Mouse (Mus musculus) skeletal muscle tissue, adult 2 months (tissue): ENCODE measurements around the gene D5Ertd579e.

Experiments
- DNase-seq: peaks from one replicate; pipeline ENCODE4 v3.0.0-alpha.2; 2012; ENCODE audit warnings: low read depth, low spot score

D5Ertd579e gene

DNA sequence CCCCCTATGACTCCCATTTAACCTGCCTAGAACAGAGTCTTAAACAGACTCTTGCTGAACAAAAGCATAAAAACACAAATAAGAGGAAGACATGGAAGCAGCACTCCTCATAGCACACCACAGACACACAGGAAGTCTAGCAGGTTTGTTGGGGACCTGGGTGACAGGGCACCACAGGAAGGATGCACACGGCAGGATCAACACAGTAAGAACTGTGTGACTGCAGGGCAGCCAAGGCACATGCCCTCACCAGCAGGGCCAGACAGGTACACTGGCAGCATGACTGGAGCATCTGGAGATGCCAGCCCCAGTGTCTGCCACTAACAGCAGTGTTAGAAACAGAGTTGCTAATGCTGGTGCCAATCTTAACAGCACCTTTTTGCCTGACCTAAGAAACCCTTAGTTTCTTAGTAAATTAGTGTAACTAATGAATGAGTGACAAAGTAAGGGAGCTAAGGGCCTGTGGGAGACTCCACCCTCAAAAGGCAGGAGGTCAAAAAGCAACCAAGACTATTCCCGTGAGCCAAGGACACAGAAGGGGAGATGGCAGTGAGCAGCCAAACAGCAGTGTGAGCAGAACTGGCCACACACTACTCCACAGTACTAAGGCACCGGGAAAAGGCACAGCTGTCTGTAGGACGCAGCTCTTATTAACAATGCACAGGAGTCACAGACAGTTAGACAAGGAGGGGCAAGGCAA lies 125.1 kb downstream of the D5Ertd579e start:
- DNase-seq, result no peak

DNA sequence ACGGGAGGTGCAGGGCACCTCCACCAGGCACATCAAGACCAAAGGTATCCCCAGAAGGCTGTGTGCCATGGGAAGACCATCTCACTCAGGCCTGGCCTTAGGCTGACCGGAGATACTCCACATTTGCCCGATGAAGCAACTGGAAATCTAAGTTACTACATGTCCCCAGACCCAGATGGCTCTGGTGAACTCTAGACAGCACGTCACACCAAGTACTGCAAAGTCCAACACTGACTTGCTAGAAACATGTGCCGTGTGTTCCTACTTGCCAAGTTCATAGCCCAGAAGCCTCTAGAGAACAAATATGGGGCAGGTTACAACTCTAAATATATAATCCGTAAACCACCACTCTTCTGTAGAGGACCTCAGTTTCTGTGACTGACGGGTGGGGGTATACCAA lies 125.7 kb downstream of the D5Ertd579e start:
- no peak for DNase-seq

DNA sequence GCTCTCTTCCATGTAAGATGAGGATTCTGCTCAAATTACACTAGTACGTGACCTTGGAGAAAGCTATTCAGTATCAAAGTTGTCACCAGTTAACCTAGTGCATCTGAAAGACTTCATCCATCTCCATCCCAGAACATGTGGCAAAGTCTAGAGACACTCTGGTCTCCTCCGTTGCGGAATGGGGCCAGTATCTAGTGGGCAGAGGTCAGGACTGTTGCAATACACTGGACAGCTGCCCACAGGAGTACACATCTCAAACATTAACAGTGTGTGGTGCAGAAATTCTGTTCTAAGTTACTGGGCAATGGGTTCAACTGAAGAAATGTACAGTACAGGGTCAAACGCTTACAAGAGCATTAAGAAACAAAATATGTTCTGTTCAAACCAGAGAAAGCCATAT lies 127.7 kb downstream of the D5Ertd579e start:
- peak; percentile 36 for DNase-seq

DNA sequence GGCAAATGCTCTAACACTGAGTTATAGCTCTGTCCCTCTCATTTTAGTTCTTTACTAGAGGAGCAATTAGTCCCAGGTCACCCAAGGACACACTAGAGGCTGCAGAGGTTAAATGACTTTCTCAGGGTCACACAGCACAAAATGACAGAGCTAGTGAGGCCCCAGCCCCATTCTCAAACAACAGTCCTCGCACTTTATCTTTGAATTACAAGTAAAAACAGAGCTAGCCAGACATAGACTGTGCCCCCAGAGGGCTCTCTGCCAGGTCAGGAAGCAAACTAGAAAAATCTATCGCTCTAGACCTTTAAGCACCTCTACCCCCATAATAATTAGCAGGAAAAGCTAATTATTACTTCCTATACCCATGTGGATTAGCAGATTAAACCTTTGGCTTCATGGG lies 128.2 kb downstream of the D5Ertd579e start:
- DNase-seq, result no peak

DNA sequence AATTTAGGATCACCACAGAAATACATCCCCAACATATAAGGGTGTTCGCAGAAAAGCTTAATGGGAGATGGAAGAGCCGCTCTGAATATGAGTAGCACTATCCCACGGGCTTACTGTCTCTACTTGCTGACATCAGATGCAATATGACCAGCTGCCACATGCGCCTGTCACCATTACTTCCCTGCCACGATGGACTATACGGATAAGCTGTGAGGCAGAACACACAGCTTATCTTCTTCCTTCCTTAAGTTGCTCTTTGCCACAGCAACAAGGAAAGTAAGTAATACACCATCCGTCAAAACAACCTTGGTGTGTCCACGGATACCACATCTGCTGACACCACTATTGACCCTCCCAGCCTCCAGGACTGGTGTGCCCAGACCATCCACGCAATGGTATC lies 131.3 kb downstream of the D5Ertd579e start:
- DNase-seq, result no peak

DNA sequence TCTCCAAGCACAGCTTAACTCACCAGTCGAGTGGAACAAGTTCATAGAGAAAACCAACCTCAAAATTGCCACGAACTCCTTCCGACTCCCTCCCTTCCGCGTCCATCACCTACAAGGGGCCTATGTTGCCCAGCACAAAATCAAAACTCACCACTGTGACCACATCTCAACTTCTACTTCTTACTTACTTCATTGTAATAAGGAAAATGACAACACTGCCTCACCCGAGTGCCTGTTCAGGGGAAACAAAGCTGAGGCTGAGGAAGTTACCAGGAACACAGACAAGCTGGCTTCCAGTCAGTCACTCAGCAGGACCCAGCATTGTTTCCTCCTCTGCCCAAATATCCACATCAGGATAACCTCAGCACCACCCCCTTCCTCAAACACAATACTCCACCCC lies 132.1 kb downstream of the D5Ertd579e start:
- no peak for DNase-seq

DNA sequence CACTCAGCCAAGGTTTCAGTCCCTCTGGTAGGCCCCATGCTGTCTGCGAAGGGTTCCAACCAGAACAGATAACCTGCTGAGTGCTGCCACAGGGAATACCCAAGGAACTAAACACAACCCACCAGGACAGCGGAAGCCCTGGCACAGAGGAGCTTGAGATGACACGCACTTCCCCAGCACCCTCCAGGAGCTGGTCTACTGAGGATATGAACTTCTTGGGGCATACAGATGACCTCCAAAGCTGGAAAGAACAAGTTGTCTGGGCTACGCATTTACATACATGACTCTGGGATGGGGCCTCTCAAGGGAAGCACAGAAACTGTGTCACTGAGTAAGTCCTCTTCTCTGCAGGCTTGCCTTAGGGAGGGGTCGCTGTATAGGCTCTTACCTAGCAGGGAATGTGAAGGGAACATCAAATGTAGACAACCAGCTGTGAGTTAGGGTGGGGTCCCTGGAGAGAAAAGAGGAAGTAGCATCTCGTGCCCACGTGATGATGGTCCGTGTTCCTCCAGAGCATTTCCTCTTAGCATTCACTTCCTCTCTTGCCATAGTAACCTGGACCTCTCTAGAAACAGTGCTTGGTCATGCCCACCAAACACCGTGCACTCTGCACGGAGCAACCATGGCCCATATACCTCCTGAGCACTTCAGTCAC lies 132.9 kb downstream of the D5Ertd579e start:
- DNase-seq, result peak; percentile 60

DNA sequence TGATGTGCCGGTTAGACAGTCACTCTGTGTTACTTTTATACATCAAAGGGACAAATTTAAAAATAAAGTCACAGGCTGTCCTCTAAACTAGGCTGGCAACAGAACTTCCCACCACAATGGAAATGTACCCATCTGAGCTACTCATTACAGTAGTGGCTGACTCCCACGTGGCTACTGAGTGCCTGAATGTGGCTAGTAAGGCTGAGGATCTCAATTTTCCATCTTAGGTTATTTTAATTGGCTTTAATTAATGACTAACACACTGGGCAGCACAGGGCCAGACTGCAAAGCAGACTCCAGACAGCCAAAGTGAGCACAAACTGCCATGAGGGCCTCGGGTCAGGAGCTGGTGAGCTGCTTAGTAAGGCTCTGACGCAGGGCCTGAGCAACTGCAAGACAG lies 134.3 kb downstream of the D5Ertd579e start:
- no peak for DNase-seq

DNA sequence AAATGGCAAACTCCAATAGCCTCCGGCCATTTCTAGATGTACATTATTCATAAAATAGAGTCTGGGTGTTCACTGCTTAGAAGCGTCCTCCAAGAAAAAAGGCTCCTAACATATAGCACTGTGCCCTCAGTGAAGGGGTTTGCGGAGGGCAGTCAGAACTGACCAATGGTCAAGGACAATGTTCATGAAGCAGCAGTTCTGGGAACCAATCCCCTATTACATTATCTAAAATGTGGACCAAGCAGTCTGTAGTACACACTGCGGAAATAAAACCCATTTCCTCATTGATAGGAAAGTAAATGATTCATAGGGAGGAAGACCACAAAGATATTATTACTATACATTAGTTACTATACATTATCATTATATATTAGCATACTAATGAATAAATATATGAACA lies 135.3 kb downstream of the D5Ertd579e start:
- DNase-seq, result no peak

DNA sequence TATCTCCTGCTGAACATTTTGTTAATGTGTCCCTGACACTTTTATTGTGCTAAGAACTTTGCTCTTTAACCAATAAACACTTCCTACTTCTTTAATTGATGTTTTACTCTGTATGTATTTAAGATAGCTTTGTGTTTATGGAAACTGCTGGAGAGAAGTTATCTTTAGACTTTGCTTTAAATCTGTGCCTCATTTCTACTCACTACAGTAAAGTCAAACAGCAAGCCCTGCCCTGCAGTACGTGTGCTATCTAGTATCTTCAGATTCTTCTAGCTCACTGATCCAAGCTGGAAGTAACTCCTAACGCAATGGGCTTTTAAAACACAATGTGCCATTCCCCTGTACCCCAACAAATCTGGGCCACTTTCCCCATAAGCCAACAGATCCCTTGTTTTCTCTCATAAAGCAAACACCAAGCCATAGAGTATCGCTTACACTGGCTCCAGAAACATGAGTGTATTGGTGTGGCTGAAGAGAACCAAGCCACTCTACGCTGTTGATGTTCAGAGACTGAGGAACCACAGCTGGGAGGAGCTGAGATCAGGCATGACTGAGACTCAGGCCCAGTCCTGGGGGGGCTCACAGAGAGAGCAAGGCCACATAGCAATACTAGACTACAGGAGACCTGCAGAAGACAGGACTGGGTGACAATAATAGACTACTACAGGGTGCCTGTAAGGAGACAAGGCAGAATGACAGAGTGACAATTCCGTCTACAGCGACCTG lies 136.2 kb downstream of the D5Ertd579e start:
- no peak for DNase-seq

DNA sequence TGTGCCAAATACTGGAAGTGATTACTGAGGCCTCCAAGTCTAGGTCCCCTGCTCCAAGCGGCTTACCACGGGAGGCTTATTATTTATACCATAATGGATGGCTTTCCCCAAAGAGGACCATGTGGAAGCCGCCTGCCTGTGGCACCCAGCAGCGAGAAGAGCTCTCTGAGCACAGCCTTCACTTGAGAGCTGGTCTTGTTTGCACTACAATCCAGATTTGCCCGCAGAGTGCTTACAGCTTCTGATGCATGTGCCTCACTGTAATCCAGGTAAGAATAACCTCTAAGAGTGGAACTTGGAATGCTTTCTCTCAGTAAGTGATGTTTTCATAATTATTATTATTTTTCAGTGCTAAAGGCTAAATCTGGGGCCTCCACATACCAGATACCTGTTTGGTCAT lies 136.7 kb downstream of the D5Ertd579e start:
- no peak for DNase-seq

DNA sequence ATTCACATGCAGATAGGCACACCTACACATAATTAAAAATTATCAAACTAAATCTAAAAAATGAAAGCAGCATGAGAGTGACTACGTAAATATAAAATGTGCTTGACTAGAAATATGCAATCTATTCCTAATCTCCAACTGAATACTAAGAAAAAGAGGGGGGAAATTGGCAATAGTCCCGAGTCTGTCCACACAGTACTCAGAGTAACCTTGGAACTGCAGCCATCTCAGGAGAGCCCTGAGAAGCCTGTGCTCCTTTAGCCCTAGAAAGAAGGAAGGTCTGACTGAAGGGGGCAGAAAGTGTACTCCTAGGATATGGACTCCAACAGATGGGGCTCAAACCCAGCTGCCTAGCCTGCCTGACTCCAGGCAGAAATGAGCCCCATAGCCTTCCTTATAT lies 137.3 kb downstream of the D5Ertd579e start:
- DNase-seq, result no peak

DNA sequence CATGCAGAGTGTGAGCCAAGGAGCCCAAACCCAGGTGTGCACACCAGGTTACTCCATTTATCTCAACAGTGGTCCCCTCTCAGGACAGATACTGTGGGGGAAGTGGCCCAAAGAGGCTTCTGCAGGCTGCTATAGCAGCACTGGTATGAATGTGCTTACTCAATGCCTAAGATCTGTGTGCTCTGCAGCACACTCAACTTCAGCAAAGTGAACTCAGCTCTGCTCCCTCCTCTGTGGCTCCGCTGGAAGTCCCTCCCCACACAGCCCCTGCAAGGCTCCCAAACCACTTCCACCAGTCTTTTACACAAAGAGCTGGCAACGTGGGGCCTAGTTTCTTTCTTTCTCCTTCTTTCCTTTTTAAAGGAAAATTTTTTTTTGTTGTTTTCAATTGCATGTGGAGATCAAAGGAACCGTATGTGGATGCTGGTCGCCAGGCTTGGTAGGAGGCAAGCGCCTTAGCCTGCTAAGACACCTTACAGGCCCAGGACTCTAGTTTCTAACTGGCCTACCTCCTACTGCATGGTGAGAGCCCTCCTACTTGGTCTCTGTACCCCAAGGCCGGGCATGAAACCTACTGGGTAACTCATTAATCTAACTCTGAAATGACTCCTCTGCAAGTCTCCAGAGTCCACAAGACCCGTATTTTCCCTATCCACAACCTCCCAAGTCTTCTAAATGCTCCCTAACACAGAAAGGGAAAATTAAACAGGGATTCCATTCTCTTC lies 138.1 kb downstream of the D5Ertd579e start:
- DNase-seq, result no peak

DNA sequence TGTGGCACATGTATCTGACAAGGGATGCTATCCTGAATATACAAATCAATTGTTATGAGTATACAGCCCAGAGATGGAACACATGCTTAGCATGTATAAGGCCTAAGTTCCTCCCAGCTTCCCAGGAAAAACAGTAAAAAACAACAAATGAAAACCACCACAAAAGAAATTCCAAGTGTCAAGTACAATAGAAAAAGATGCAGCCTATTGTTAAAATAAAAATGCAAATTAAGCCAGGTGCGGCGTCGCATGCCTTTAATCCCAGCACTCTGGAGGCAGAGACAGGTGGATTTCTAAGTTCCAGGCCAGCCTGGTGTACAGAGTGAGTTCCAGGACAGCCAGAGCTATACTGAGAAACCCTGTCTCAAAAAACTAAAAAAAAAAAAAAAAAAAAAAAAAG lies 138.9 kb downstream of the D5Ertd579e start:
- DNase-seq, result no peak

DNA sequence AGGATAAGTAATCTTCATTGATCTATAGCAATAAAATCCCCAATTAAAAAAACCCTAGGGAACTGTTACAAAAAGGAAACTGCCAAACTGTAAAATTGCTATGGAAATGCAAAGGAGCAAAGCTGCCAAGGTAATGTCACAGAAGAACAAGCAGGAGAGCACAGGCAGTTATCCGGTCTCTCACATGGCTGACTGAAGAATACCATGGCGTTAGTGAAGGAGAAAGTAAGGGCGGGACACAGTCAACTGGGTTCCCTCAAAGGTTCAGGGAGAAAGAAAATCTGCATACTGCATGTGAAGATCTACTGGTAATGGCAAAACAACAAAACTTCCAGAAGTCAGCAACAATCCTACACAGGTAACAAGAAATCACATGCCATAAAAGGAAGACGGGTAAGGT lies 139.5 kb downstream of the D5Ertd579e start:
- DNase-seq, result no peak

DNA sequence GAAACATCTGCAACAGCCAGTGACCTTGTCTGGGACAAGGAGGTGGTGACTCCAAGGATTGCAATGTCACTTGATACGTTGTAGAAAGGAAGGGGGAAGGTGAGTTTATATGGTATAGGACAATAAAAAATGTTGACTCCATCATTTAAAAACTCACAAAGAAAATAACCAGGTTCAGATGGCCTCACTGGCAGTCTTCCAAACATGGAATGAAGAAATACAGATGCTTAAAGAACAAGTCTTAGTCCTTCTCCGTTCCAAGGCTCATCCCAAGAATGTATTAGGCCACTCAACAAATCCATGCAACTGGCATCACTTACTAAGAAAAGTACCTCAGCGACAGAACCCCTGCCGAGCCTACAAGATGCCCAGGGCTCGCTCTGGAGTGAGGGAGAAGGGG lies 141.3 kb downstream of the D5Ertd579e start:
- DNase-seq, result no peak

DNA sequence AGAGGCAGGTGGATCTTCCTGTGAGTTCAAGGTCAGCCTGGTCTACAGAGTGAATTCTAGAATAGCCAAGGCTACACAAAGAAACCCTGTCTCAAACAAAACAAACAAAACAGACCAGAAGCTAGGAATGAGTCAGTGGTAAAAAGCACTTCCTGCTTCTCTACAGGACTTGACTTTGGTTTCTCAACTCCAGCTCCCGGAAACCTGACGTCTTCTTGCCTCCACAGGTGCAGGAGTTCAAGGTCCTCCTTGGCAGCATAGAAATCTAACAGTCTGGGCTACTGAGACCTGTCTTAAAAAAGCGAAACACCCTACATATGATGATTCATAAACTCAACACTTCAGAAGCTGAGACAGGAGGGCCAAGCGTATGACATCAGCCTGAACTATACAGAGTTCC lies 141.9 kb downstream of the D5Ertd579e start:
- no peak for DNase-seq

DNA sequence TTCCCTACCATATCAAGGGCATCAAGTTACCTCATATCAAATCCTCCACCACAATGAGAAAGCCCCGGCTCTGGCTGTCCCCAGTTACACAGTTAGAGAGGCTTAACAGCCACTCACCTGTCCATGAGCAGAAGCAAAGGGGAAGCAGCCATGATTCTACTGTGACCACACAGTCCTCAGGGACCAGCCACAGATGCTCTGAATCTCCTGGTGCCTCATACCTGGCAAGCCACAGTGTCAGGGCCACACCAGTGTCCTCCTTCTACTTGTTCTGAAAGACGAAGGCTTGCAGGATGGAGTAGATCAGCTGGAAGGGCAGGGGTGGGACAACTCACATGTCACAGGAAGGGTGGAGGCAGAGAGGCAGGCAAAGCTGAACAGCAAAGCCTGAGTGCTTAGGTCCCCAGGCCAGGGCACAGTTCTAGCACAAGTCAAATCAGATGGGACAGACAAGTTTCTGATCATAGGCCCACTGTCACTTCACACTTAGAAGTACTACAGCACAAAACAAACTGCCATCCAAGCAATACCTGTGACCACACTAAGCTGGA lies 142.7 kb downstream of the D5Ertd579e start:
- DNase-seq, result no peak

DNA sequence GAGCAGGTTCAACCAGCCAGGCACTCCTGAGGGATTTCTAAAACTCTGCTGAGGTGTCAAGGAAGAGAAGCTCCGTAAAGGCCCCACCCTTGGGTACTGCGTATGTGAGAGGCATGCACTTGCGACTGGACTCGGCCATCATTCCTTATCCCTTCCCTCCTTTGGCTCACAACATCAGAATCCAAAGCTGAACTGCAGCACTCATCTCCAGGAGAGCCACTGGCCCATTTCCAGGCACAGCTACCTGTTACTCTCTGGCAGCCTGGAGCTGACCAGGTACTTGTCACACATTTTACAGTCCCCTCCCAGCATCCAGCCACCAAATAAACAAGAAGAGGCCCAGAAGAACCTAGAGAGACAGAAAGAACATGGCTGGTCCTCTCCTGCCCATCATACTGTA lies 143.4 kb downstream of the D5Ertd579e start:
- DNase-seq, result no peak
